Mouse (Mus musculus): Measurements from ENCODE around the gene Csmd2. TPM values are rescaled to one million over a fixed set of nuclear protein-coding genes. Genes with fewer than 3 reads are reported as not detected.

Gene Csmd2
- polyA plus RNA-seq, 2 experiments, result 0.22 to 0.33 TPM

- Histone ChIP-seq H3K9ac (ENCODE audit: low read depth, low read length, severe bottlenecking) (no peak overlapping the region), H3K4me3 (replicated peaks; ENCODE audit: low read length) (no peak overlapping the region), H3K27me3 (ENCODE audit: control insufficient read depth, insufficient read depth, low read length) (no peaks in the 10 kb centered on the region), H3K27ac (replicated peaks; ENCODE audit: low read depth, low read length) (no peak overlapping the region), H3K4me1 (ENCODE audit: control insufficient read depth, insufficient read depth, low read length) (no peaks in the 10 kb centered on the region), H3K9me3 (ENCODE audit: control insufficient read depth, low read length) (no peaks in the 10 kb centered on the region), H3K36me3 (ENCODE audit: control insufficient read depth, insufficient read depth, low read length) (no peaks in the 10 kb centered on the region), H3K4me2 (replicated peaks; ENCODE audit: low read depth, low read length, severe bottlenecking) (no peak overlapping the region)
- WGBS, result 92% methylated on average over 5 of the region's 5 CpGs
- ATAC-seq (ENCODE audit: low FRiP score, low read depth) (no peak), DNase-seq (ENCODE audit: low spot score) (no peak)
- TF ChIP-seq POLR2A (IDR thresholded peaks at IDR 0.05; ENCODE audit: borderline replicate concordance, extremely low read depth, insufficient read depth, insufficient read length), result no peak
Observed at GRCm38 (mm10) chr4:128264491-128264890, 276.8 kb downstream of the Csmd2 start.

GRCm38 (mm10) chr4:128265341-128265740 lies 277.7 kb downstream of the Csmd2 start:
- H3K4me2 ChIP-seq (replicated peaks; ENCODE audit: low read depth, low read length, severe bottlenecking), result no peak overlapping the region
- H3K4me3 ChIP-seq (replicated peaks; ENCODE audit: low read length), result no peak overlapping the region
- no peak overlapping the region for H3K9ac ChIP-seq (ENCODE audit: low read depth, low read length, severe bottlenecking)
- ATAC-seq (ENCODE audit: low FRiP score, low read depth) (no peak), DNase-seq (ENCODE audit: low spot score) (no peak)
- H3K36me3 ChIP-seq (ENCODE audit: control insufficient read depth, insufficient read depth, low read length), result no peaks in the 10 kb centered on the region
- H3K27me3 ChIP-seq (ENCODE audit: control insufficient read depth, insufficient read depth, low read length), result no peaks in the 10 kb centered on the region
- H3K9me3 ChIP-seq (ENCODE audit: control insufficient read depth, low read length), result no peaks in the 10 kb centered on the region
- H3K27ac ChIP-seq (replicated peaks; ENCODE audit: low read depth, low read length), result no peak overlapping the region
- TF ChIP-seq POLR2A (IDR thresholded peaks at IDR 0.05; ENCODE audit: borderline replicate concordance, extremely low read depth, insufficient read depth, insufficient read length), result no peak
- WGBS, result 84% methylated on average over 3 of the region's 3 CpGs
- H3K4me1 ChIP-seq (ENCODE audit: control insufficient read depth, insufficient read depth, low read length), result no peaks in the 10 kb centered on the region

- H3K9me3 ChIP-seq (ENCODE audit: control insufficient read depth, low read length), result no peaks in the 10 kb centered on the region
- ATAC-seq (ENCODE audit: low FRiP score, low read depth) (no peak), DNase-seq (ENCODE audit: low spot score) (no peak)
- H3K27ac ChIP-seq (replicated peaks; ENCODE audit: low read depth, low read length), result no peak overlapping the region
- H3K4me2 ChIP-seq (replicated peaks; ENCODE audit: low read depth, low read length, severe bottlenecking), result no peak overlapping the region
- H3K27me3 ChIP-seq (ENCODE audit: control insufficient read depth, insufficient read depth, low read length), result no peaks in the 10 kb centered on the region
- H3K4me3 ChIP-seq (replicated peaks; ENCODE audit: low read length), result no peak overlapping the region
- H3K36me3 ChIP-seq (ENCODE audit: control insufficient read depth, insufficient read depth, low read length), result no peaks in the 10 kb centered on the region
- WGBS, result 59% methylated on average over 9 of the region's 9 CpGs
- H3K9ac ChIP-seq (ENCODE audit: low read depth, low read length, severe bottlenecking), result no peak overlapping the region
- 0 out of 2 replicates have a peak, but pooled peaks cover 7% of the 10 kb centered on the region for H3K4me1 ChIP-seq (ENCODE audit: control insufficient read depth, insufficient read depth, low read length)
- TF ChIP-seq POLR2A (IDR thresholded peaks at IDR 0.05; ENCODE audit: borderline replicate concordance, extremely low read depth, insufficient read depth, insufficient read length), result no peak
Observed at GRCm38 (mm10) chr4:128269261-128269875, 281.7 kb downstream of the Csmd2 start.

GRCm38 (mm10) chr4:128270177-128270576 lies 282.5 kb downstream of the Csmd2 start:
- ATAC-seq (ENCODE audit: low FRiP score, low read depth), result no peak
- WGBS, result 33% methylated on average over 10 of the region's 10 CpGs
- no peak overlapping the region for H3K4me2 ChIP-seq (replicated peaks; ENCODE audit: low read depth, low read length, severe bottlenecking)
- H3K27me3 ChIP-seq (ENCODE audit: control insufficient read depth, insufficient read depth, low read length), result no peaks in the 10 kb centered on the region
- TF ChIP-seq POLR2A (IDR thresholded peaks at IDR 0.05; ENCODE audit: borderline replicate concordance, extremely low read depth, insufficient read depth, insufficient read length), result no peak
- H3K36me3 ChIP-seq (ENCODE audit: control insufficient read depth, insufficient read depth, low read length), result no peaks in the 10 kb centered on the region
- H3K9me3 ChIP-seq (ENCODE audit: control insufficient read depth, low read length), result no peaks in the 10 kb centered on the region
- DNase-seq (ENCODE audit: low spot score), result peak; percentile 13
- no peak overlapping the region for H3K9ac ChIP-seq (ENCODE audit: low read depth, low read length, severe bottlenecking)
- H3K4me1 ChIP-seq (ENCODE audit: control insufficient read depth, insufficient read depth, low read length), result 0 out of 2 replicates have a peak, but pooled peaks cover 7% of the 10 kb centered on the region
- H3K4me3 ChIP-seq (replicated peaks; ENCODE audit: low read length), result no peak overlapping the region
- no peak overlapping the region for H3K27ac ChIP-seq (replicated peaks; ENCODE audit: low read depth, low read length)

- peak; percentile 18 for DNase-seq (ENCODE audit: low spot score)
- Histone ChIP-seq H3K4me3 (replicated peaks; ENCODE audit: low read length) (no peak overlapping the region), H3K36me3 (ENCODE audit: control insufficient read depth, insufficient read depth, low read length) (no peaks in the 10 kb centered on the region), H3K27me3 (ENCODE audit: control insufficient read depth, insufficient read depth, low read length) (no peaks in the 10 kb centered on the region), H3K4me2 (replicated peaks; ENCODE audit: low read depth, low read length, severe bottlenecking) (no peak overlapping the region), H3K27ac (replicated peaks; ENCODE audit: low read depth, low read length) (no peak overlapping the region), H3K4me1 (ENCODE audit: control insufficient read depth, insufficient read depth, low read length) (0 out of 2 replicates have a peak, but pooled peaks cover 7% of the 10 kb centered on the region), H3K9me3 (ENCODE audit: control insufficient read depth, low read length) (no peaks in the 10 kb centered on the region), H3K9ac (ENCODE audit: low read depth, low read length, severe bottlenecking) (no peak overlapping the region)
- ATAC-seq (ENCODE audit: low FRiP score, low read depth), result no peak
- 59% methylated on average over 19 of the region's 19 CpGs for WGBS
- TF ChIP-seq POLR2A (IDR thresholded peaks at IDR 0.05; ENCODE audit: borderline replicate concordance, extremely low read depth, insufficient read depth, insufficient read length), result no peak
Observed at GRCm38 (mm10) chr4:128270931-128271330, 283.3 kb downstream of the Csmd2 start.

Measured in limb, embryonic 14.5 days (tissue).